Mouse (Mus musculus) gastrocnemius, adult 18-20 months (tissue): ENCODE results near the gene Tssk4. TPM values are rescaled to one million over a fixed set of nuclear protein-coding genes. Genes with fewer than 3 reads are reported as not detected.

ENCODE experiments used
- total RNA-seq, 2 experiments: library from RNA; stranded (reverse); gene quantifications; 2 replicates each; pipeline ENCODE4 v1.2.3; 2021

The Tssk4 gene
- total RNA-seq, 2 experiments from 2014 or later, result 0.24 TPM; not detected in 1

Other genes starting within 250 kb of the Tssk4 start
- 10 to 100 TPM; 37.1 to 46.0 TPM for gene Dhrs4, start 171.4 kb upstream of the Tssk4 start, total RNA-seq
- gene Carmil3, start 159.5 kb upstream of the Tssk4 start, total RNA-seq, result under 1 TPM; 0.26 to 0.41 TPM
- not detected for gene Cpne6, start 139.7 kb upstream of the Tssk4 start, total RNA-seq
- not detected for gene Nrl, start 125.2 kb upstream of the Tssk4 start, total RNA-seq
- 1 to 10 TPM; 2.8 to 3.1 TPM for gene Pck2, start 109.9 kb upstream of the Tssk4 start, total RNA-seq
- 100 to 1,000 TPM; 134 to 136 TPM for gene Dcaf11, start 90.2 kb upstream of the Tssk4 start, total RNA-seq
- not detected for gene A730061H03Rik, start 89.8 kb upstream of the Tssk4 start, total RNA-seq
- 100 to 1,000 TPM; 273 to 289 TPM for gene Fitm1, start 74.6 kb upstream of the Tssk4 start, total RNA-seq
- gene Psme1, start 72.1 kb upstream of the Tssk4 start, total RNA-seq, result 10 to 100 TPM; 65.1 to 72.7 TPM
- gene Emc9, start 64.9 kb upstream of the Tssk4 start, total RNA-seq, result 10 to 100 TPM; 38.2 to 40.5 TPM
- 10 to 100 TPM; 50.1 to 56.1 TPM for gene Psme2, start 59.1 kb upstream of the Tssk4 start, total RNA-seq
- 10 to 100 TPM; 19.0 to 19.8 TPM for gene Rnf31, start 58.5 kb upstream of the Tssk4 start, total RNA-seq
- 1 to 10 TPM; 2.9 to 4.8 TPM for gene Irf9, start 46.6 kb upstream of the Tssk4 start, total RNA-seq
- not detected for gene Rec8, start 32.1 kb upstream of the Tssk4 start, total RNA-seq
- gene Ipo4, start 14.2 kb upstream of the Tssk4 start, total RNA-seq, result 10 to 100 TPM; 72.0 to 73.8 TPM
- 1 to 10 TPM; 1.4 to 1.6 TPM for gene Gm49378, start 12.3 kb upstream of the Tssk4 start, total RNA-seq
- 10 to 100 TPM; 15.7 to 16.4 TPM for gene Tm9sf1, start 6.4 kb upstream of the Tssk4 start, total RNA-seq
- gene Mdp1, start 10.3 kb downstream of the Tssk4 start, total RNA-seq, result 10 to 100 TPM; 20.9 to 22.2 TPM
- gene Gmpr2, start 21.8 kb downstream of the Tssk4 start, total RNA-seq, result 1 to 10 TPM; 2.1 to 2.4 TPM
- gene Nedd8, start 21.9 kb downstream of the Tssk4 start, total RNA-seq, result 100 to 1,000 TPM; 188 to 201 TPM
- gene Tinf2, start 31.6 kb downstream of the Tssk4 start, total RNA-seq, result 10 to 100 TPM; 12.1 to 15.7 TPM
- gene Tgm1, start 63.7 kb downstream of the Tssk4 start, total RNA-seq, result under 1 TPM in 1 of 2 experiments, not detected in 1; 0.17 TPM
- 10 to 100 TPM; 10.4 to 11.5 TPM for gene Rabggta, start 72.1 kb downstream of the Tssk4 start, total RNA-seq
- 10 to 100 TPM; 29.5 to 32.1 TPM for gene Dhrs1, start 95.5 kb downstream of the Tssk4 start, total RNA-seq
- gene Nop9, start 95.5 kb downstream of the Tssk4 start, total RNA-seq, result 1 to 10 TPM; 9.0 to 9.4 TPM
- gene Cideb, start 108.3 kb downstream of the Tssk4 start, total RNA-seq, result not detected
- gene Ltb4r2, start 111.2 kb downstream of the Tssk4 start, total RNA-seq, result not detected
- gene Ltb4r1, start 115.8 kb downstream of the Tssk4 start, total RNA-seq, result under 1 TPM; 0.16 to 0.17 TPM
- gene Adcy4, start 133.9 kb downstream of the Tssk4 start, total RNA-seq, result 1 to 10 TPM; 3.8 to 9.1 TPM
- 1 to 10 TPM; 1.6 to 2.5 TPM for gene Ripk3, start 138.7 kb downstream of the Tssk4 start, total RNA-seq
- 1 to 10 TPM; 1.5 to 3.3 TPM for gene Nfatc4, start 173.0 kb downstream of the Tssk4 start, total RNA-seq
- gene Nynrin, start 203.8 kb downstream of the Tssk4 start, total RNA-seq, result 1 to 10 TPM; 1.2 to 1.8 TPM
- gene Cbln3, start 234.2 kb downstream of the Tssk4 start, total RNA-seq, result not detected
- 1 to 10 TPM; 5.4 to 5.5 TPM for gene Khnyn, start 234.8 kb downstream of the Tssk4 start, total RNA-seq